ENCODE assay signal across 8 mouse cellular contexts in the genomic region with DNA sequence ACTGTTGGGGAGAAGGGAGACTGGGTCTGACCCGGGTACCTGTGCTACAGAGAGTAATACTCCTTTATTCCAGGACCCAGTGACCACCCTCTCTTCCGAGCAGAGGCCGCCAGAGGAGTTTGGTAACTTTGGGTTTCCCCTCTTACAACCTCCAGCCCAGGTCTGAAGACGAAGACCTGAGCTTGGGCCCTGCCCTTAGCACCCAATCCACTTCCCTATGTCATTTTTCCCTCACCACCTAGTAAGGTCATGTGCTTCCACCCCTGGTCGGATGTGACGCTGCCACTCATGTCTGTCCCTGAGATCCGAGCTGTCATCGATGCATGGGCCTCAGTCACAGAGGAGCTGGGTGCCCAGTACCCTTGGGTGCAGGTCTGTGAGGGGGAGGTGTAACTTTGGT. TPM values are rescaled to one million over a fixed set of nuclear protein-coding genes. Genes with fewer than 3 reads are reported as not detected.
DNase-seq lines count a peak whose midpoint lies in the region; ATAC-seq and TF ChIP-seq lines count a peak whose summit lies in the region.

No protein-coding gene starts in this region.

- H3K4me1 ChIP-seq in embryonic facial prominence, embryonic 13.5 days, result peaks cover 33% of the 10 kb centered on the region
- H3K4me1 ChIP-seq in hindbrain, embryonic 16.5 days (ENCODE audit: control insufficient read depth, insufficient read depth, low read depth, low read length), result peaks cover 29% of the 10 kb centered on the region

- peak overlapping the region; percentile 88 for H3K4me3 ChIP-seq in layer of hippocampus, adult 2 months
- H3K4me3 ChIP-seq in embryonic facial prominence, embryonic 13.5 days, result peak overlapping the region; percentile 65
- H3K4me3 ChIP-seq in hindbrain, embryonic 16.5 days (ENCODE audit: low read length), result peak overlapping the region; percentile 66
- H3K4me3 ChIP-seq in myocyte, result peak overlapping the region; percentile 45

- H3K27ac ChIP-seq in layer of hippocampus, adult 2 months, result peak overlapping the region; percentile 95
- H3K27ac ChIP-seq in embryonic facial prominence, embryonic 13.5 days, result peak overlapping the region; percentile 28; the same call in 1 of the 2 replicates
- H3K27ac ChIP-seq in hindbrain, embryonic 16.5 days (ENCODE audit: low read depth, low read length), result no peak overlapping the region

- no peak for DNase-seq in layer of hippocampus, adult 2 months (ENCODE audit: low spot score in 2 of 2)
- DNase-seq in layer of hippocampus, adult 9-10 months (ENCODE audit: low spot score), result no peak
- DNase-seq in adipocyte (ENCODE audit: low spot score), result no peak
- no peak for DNase-seq in left cerebral cortex, adult 9 months (ENCODE audit: low spot score in 2 of 2)

- peak overlapping the region; percentile 77 for H3K9ac ChIP-seq in embryonic facial prominence, embryonic 13.5 days
- peak overlapping the region; percentile 77 for H3K9ac ChIP-seq in hindbrain, embryonic 16.5 days (ENCODE audit: low read depth, low read length)

- H3K36me3 ChIP-seq in embryonic facial prominence, embryonic 13.5 days, result peaks cover 24% of the 10 kb centered on the region
- H3K36me3 ChIP-seq in hindbrain, embryonic 16.5 days (ENCODE audit: control insufficient read depth, insufficient read depth, low read length), result no peaks in the 10 kb centered on the region
- H3K36me3 ChIP-seq in myocyte (ENCODE audit: control insufficient read depth, insufficient read depth), result no peaks in the 10 kb centered on the region

- H3K79me2 ChIP-seq in myocyte (ENCODE audit: control insufficient read depth, insufficient read depth), result no peaks in the 10 kb centered on the region

- no peaks in the 10 kb centered on the region for H3K9me3 ChIP-seq in embryonic facial prominence, embryonic 13.5 days
- H3K9me3 ChIP-seq in hindbrain, embryonic 16.5 days (ENCODE audit: control insufficient read depth, low read length), result no peaks in the 10 kb centered on the region

- ATAC-seq in embryonic facial prominence, embryonic 13.5 days (ENCODE audit: insufficient number of reproducible peaks, insufficient read depth, low FRiP score, low TSS enrichment, low read depth), result no peak
- no peak for ATAC-seq in hindbrain, embryonic 16.5 days
- ATAC-seq in CD4-positive, CD25-positive, alpha-beta regulatory T cell, adult 4 months, result no peak

- H3K4me2 ChIP-seq in embryonic facial prominence, embryonic 13.5 days, result peak overlapping the region; percentile 78
- H3K4me2 ChIP-seq in hindbrain, embryonic 16.5 days (ENCODE audit: low read length), result peak overlapping the region; percentile 80
- H3K4me2 ChIP-seq in myocyte (ENCODE audit: low read depth), result peak overlapping the region; percentile 99

- peak overlapping the region; percentile 29 for H3ac ChIP-seq in myocyte (ENCODE audit: control insufficient read depth, insufficient read length)

- TF ChIP-seq POLR2A in myocyte (IDR thresholded peaks at IDR 0.05; ENCODE audit: insufficient read length, low read depth), result no peak

- no peak for TF ChIP-seq CTCF in layer of hippocampus, adult 2 months (conservative IDR thresholded peaks at IDR 0.05)

- WGBS in embryonic facial prominence, embryonic 13.5 days, result 81% methylated on average over 8 of the region's 8 CpGs
- WGBS in hindbrain, embryonic 16.5 days, result 76% methylated on average over 8 of the region's 8 CpGs

- H3K27me3 ChIP-seq in embryonic facial prominence, embryonic 13.5 days, result no peaks in the 10 kb centered on the region
- H3K27me3 ChIP-seq in hindbrain, embryonic 16.5 days (replicated peaks; ENCODE audit: control insufficient read depth, insufficient read depth, low read length), result no peaks in the 10 kb centered on the region
- no peaks in the 10 kb centered on the region for H3K27me3 ChIP-seq in myocyte (ENCODE audit: control insufficient read depth, insufficient read depth, insufficient read length)

TF ChIP-seq in myocyte, 11 proteins besides CTCF, POLR2A, EP300 and RAD21:
- TF ChIP-seq MAX (IDR thresholded peaks at IDR 0.05; ENCODE audit: low read depth), result no peak

RNA-seq across cellular contexts. Expression of gene Sigmar1, which starts 0.5 kb away (rescaled TPM):
- 10 to 100 TPM; 40.4 to 42.9 TPM for total RNA-seq in layer of hippocampus, adult 2 months (2021)
- polyA plus RNA-seq in embryonic facial prominence, embryonic 13.5 days (2015; fragmentation: Nextera tagmentation; extraction: Ambion mirVana), result 83.8 and 87.7 TPM in 2 replicates
- polyA plus RNA-seq in hindbrain, embryonic 16.5 days (2015; fragmentation: Nextera tagmentation; extraction: Ambion mirVana), result 86.8 and 96.3 TPM in 2 replicates
- 98.6 TPM for polyA plus RNA-seq in myocyte (2012; fragmentation: generic; extraction: Trizol)
- polyA plus RNA-seq in CD4-positive, CD25-positive, alpha-beta regulatory T cell, adult 4 months (2017; shearing (Covaris generic)), result 10 to 100 TPM; 42.8 to 48.9 TPM

RNA-seq across cellular contexts. Expression of gene Galt, which starts 1.4 kb away (rescaled TPM):
- 10 to 100 TPM; 52.1 to 67.7 TPM for total RNA-seq in layer of hippocampus, adult 2 months (2021)
- polyA plus RNA-seq in embryonic facial prominence, embryonic 13.5 days (2015; fragmentation: Nextera tagmentation; extraction: Ambion mirVana), result 43.4 and 47.9 TPM in 2 replicates
- 60.9 and 61.8 TPM in 2 replicates for polyA plus RNA-seq in hindbrain, embryonic 16.5 days (2015; fragmentation: Nextera tagmentation; extraction: Ambion mirVana)
- 2.1 TPM for polyA plus RNA-seq in myocyte (2012; fragmentation: generic; extraction: Trizol)
- 100 to 1,000 TPM in 1 of 2 experiments, 10 to 100 TPM in 1; 70.1 to 104 TPM for polyA plus RNA-seq in CD4-positive, CD25-positive, alpha-beta regulatory T cell, adult 4 months (2017; shearing (Covaris generic))

RNA-seq across cellular contexts. Expression of gene Ccl27a, which starts 17.6 kb away (rescaled TPM):
- total RNA-seq in layer of hippocampus, adult 2 months (2021), result 100 to 1,000 TPM; 140 to 143 TPM
- polyA plus RNA-seq in embryonic facial prominence, embryonic 13.5 days (2015; fragmentation: Nextera tagmentation; extraction: Ambion mirVana), result 63.5 and 65.5 TPM in 2 replicates
- polyA plus RNA-seq in hindbrain, embryonic 16.5 days (2015; fragmentation: Nextera tagmentation; extraction: Ambion mirVana), result 260 and 276 TPM in 2 replicates
- not detected for polyA plus RNA-seq in myocyte (2012; fragmentation: generic; extraction: Trizol)
- polyA plus RNA-seq in CD4-positive, CD25-positive, alpha-beta regulatory T cell, adult 4 months (2017; shearing (Covaris generic)), result 10 to 100 TPM in 1 of 2 experiments, 1 to 10 TPM in 1; 9.0 to 10.9 TPM

RNA-seq across cellular contexts. Expression of gene Arid3c, which starts 25.5 kb away (rescaled TPM):
- not detected for total RNA-seq in layer of hippocampus, adult 2 months (2021)
- polyA plus RNA-seq in embryonic facial prominence, embryonic 13.5 days (2015; fragmentation: Nextera tagmentation; extraction: Ambion mirVana), result 0.15 and 0.20 TPM in 2 replicates
- 0.76 and 0.84 TPM in 2 replicates for polyA plus RNA-seq in hindbrain, embryonic 16.5 days (2015; fragmentation: Nextera tagmentation; extraction: Ambion mirVana)
- polyA plus RNA-seq in myocyte (2012; fragmentation: generic; extraction: Trizol), result not detected
- not detected for polyA plus RNA-seq in CD4-positive, CD25-positive, alpha-beta regulatory T cell, adult 4 months (2017; shearing (Covaris generic))

RNA-seq across cellular contexts. Expression of gene Dctn3, which starts 33.5 kb away (rescaled TPM):
- total RNA-seq in layer of hippocampus, adult 2 months (2021), result 100 to 1,000 TPM; 136 to 153 TPM
- polyA plus RNA-seq in embryonic facial prominence, embryonic 13.5 days (2015; fragmentation: Nextera tagmentation; extraction: Ambion mirVana), result 123 and 128 TPM in 2 replicates
- polyA plus RNA-seq in hindbrain, embryonic 16.5 days (2015; fragmentation: Nextera tagmentation; extraction: Ambion mirVana), result 309 and 323 TPM in 2 replicates
- 155 TPM for polyA plus RNA-seq in myocyte (2012; fragmentation: generic; extraction: Trizol)
- polyA plus RNA-seq in CD4-positive, CD25-positive, alpha-beta regulatory T cell, adult 4 months (2017; shearing (Covaris generic)), result 10 to 100 TPM; 91.6 to 93.7 TPM

Comparison
In these comparisons a context has a peak if more than half of its experiments do, and no peak if none do; other contexts are left out.
1. RNA of gene Galt, which starts 1.4 kb away (polyA plus RNA-seq): 70.1 to 104 TPM in CD4-positive, CD25-positive, alpha-beta regulatory T cell, adult 4 months, 60.9 to 61.8 TPM in hindbrain, embryonic 16.5 days and 43.4 to 47.9 TPM in embryonic facial prominence, embryonic 13.5 days; 2.1 TPM in myocyte (single experiment); every median in the first group is over 10 times any median in the second.
2. RNA of gene Ccl27a, which starts 17.6 kb away (polyA plus RNA-seq): 260 to 276 TPM in hindbrain, embryonic 16.5 days, 63.5 to 65.5 TPM in embryonic facial prominence, embryonic 13.5 days and 9.0 to 10.9 TPM in CD4-positive, CD25-positive, alpha-beta regulatory T cell, adult 4 months; not detected in myocyte (single experiment); every median in the first group is over 10 times any median in the second.
3. Peak in every context shown above with its lines, with median percentiles within 50 percentile points of each other: H3K4me3 ChIP-seq and H3K4me2 ChIP-seq.